Mouse (Mus musculus) limb, embryonic 12.5 days (tissue): ENCODE results near the gene Axin2. TPM values are rescaled to one million over a fixed set of nuclear protein-coding genes. Genes with fewer than 3 reads are reported as not detected.

Experiments
- ATAC-seq: fragments of 200-750 bp; cut with Nextera tagmentation; 2 replicates; pipeline ENCODE4 v1.8.0; 2017; ENCODE audit warnings: low read depth, moderate TSS enrichment; ENCODE audit not compliant: insufficient number of reproducible peaks, insufficient read depth, low FRiP score, low TSS enrichment
- H3K27ac ChIP-seq: fragments of 300-500 bp; sonication (generic); 2 replicates; pipeline ENCODE4 v1.5.1; 2016; ENCODE audit warnings: mild to moderate bottlenecking, moderate library complexity
- H3K27me3 ChIP-seq: fragments of 300-500 bp; sonication (generic); 2 replicates; pipeline ENCODE4 v1.6.1; 2016; ENCODE audit warnings: mild to moderate bottlenecking, moderate library complexity
- H3K36me3 ChIP-seq: fragments of 300-500 bp; sonication (generic); 2 replicates; pipeline ENCODE4 v1.6.1; 2016; ENCODE audit warnings: mild to moderate bottlenecking, moderate library complexity
- H3K4me1 ChIP-seq: fragments of 300-500 bp; sonication (generic); replicated peaks from 2 replicates; pipeline ENCODE4 v1.6.1; 2016
- H3K4me2 ChIP-seq: fragments of 300-500 bp; sonication (generic); 2 replicates; pipeline ENCODE4 v1.6.1; 2016; ENCODE audit warnings: mild to moderate bottlenecking, moderate library complexity
- H3K4me3 ChIP-seq: fragments of 300-500 bp; sonication (generic); replicated peaks from 2 replicates; pipeline ENCODE4 v1.5.1; 2016; ENCODE audit warnings: mild to moderate bottlenecking
- H3K9ac ChIP-seq: fragments of 300-500 bp; sonication (generic); replicated peaks from 2 replicates; pipeline ENCODE4 v1.6.1; 2016; ENCODE audit warnings: mild to moderate bottlenecking, moderate library complexity
- H3K9me3 ChIP-seq: fragments of 300-500 bp; sonication (generic); 2 replicates; pipeline ENCODE4 v1.6.1; 2016; ENCODE audit warnings: mild to moderate bottlenecking, moderate library complexity
- WGBS: fragments of 180-500 bp; shearing (Covaris S2); methylation state at CpG from one replicate; pipeline ENCODE4 v1.1.7; 2016; 5-methylcytosine and 5-hydroxymethylcytosine counted together
- polyA plus RNA-seq: library from polyadenylated mRNA; unstranded; fragments of >200 nt; fragmentation: Nextera tagmentation; extraction: Ambion mirVana; gene quantifications from 2 replicates; pipeline ENCODE4 v1.2.1, GENCODE M21; 2016

The Axin2 gene
- polyA plus RNA-seq, 1 experiment from 2014 or later: 20.2 TPM

DNA sequence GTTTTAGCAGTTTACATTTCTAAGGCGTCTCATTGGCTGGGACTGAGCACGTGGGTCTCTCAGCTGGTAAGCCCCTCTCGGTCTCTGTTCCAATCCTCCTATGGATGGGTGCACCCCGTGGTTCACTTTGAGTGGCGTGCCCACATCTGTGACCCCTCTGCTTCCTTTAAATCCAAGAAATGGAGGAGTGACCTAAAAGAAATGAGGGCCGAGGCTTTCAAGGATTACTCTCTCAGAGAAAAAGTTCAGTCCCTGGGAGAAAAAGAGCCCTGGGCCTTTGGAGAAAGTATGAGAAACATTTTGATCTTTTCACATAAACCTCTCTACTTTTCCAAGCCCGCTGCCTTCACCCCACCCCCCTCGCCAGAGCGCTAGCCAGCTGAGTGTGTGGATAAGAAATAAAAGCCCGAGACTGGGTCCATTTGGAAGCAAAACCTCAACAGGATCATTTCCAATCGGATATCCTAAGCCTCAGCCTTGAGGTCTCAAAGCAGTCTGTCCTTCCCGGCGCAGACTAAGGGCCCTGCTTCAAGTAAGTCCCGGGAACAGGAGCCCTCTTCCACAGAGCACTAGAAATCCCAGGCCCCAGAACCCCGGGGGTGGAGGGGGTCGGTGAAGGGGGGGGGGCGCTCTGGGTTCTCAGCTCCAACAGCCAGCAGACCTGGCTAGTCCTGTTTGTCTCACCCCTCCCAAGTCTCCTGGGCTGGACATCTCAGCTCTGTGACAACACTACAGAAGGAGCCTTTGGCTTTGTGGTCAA, 28.9 kb upstream of the Axin2 start:
- H3K27me3 ChIP-seq: no peaks in the 10 kb centered on the region; the same call in 1 of the 2 replicates
- no peaks in the 10 kb centered on the region for H3K36me3 ChIP-seq
- peak; percentile 84 for ATAC-seq
- H3K4me3 ChIP-seq: peak overlapping the region; percentile 34
- no peaks in the 10 kb centered on the region for H3K9me3 ChIP-seq
- peaks cover 50% of the 10 kb centered on the region for H3K4me1 ChIP-seq
- peak overlapping the region; percentile 44 for H3K9ac ChIP-seq
- H3K27ac ChIP-seq: peak overlapping the region; percentile 98
- WGBS: under 1% methylated on average over 17 of the region's 17 CpGs
- H3K4me2 ChIP-seq: peak overlapping the region; percentile 63

DNA sequence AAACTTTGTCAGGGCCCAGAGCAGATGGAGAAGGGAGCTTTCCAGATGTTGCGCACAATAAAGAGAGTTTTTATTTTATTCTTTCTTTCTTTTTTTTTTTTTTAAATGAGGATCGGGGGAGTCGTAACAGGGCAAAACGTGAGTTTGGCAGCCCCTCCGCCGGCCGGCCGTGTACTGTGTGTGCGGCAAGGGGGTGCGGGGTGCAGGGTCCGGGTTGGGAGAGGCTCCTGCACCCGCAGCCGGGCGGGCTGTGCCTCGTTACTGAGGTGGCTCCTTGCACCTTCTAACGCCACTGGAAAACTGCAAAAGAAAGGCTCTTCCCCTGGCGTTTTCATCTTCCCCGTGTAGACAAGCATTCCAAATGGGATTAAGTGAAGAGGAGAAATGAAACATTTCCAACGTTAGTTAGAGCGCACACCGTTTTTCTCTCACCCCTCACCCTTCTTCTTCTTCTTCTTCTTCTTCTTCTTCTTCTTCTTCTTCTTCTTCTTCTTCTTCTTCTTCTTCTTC, 28.2 kb upstream of the Axin2 start:
- Histone ChIP-seq H3K9me3 (no peaks in the 10 kb centered on the region), H3K4me1 (peaks cover 50% of the 10 kb centered on the region), H3K9ac (peak overlapping the region; percentile 44), H3K36me3 (no peaks in the 10 kb centered on the region), H3K4me2 (peak overlapping the region; percentile 63), H3K27ac (peak overlapping the region; percentile 98), H3K4me3 (peak overlapping the region; percentile 34), H3K27me3 (no peaks in the 10 kb centered on the region; the same call in 1 of the 2 replicates)
- 2% methylated on average over 21 of the region's 21 CpGs for WGBS
- 0 out of 2 replicates have a peak, but pooled peaks have one; percentile 3 for ATAC-seq

DNA sequence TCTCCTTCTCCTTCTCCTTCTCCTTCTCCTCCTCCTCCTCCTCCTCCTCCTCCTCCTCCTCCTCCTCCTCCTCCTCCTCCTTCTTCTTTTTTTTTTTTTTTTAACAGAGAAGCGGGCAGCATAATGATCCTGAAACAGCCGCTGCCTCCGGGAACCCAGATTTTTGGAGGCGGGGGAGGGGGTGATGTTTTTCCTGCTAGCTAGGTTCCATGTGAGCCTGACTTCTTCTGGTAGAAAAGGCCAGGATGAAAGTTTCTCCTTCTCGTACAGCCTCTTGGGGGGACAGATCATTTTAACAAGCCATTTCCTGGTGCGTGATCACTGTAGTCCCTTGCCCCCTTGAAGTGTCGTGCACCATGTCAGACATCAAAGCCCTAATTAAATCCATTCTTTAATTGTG, 27.7 kb upstream of the Axin2 start:
- H3K9me3 ChIP-seq: no peaks in the 10 kb centered on the region
- H3K27me3 ChIP-seq: no peaks in the 10 kb centered on the region; the same call in 1 of the 2 replicates
- no peak overlapping the region for H3K27ac ChIP-seq
- ATAC-seq: no peak
- H3K9ac ChIP-seq: no peak overlapping the region
- peak overlapping the region; percentile 63 for H3K4me2 ChIP-seq
- peaks cover 50% of the 10 kb centered on the region for H3K4me1 ChIP-seq
- WGBS: 2% methylated on average over 7 of the region's 7 CpGs
- no peak overlapping the region for H3K4me3 ChIP-seq
- H3K36me3 ChIP-seq: no peaks in the 10 kb centered on the region

DNA sequence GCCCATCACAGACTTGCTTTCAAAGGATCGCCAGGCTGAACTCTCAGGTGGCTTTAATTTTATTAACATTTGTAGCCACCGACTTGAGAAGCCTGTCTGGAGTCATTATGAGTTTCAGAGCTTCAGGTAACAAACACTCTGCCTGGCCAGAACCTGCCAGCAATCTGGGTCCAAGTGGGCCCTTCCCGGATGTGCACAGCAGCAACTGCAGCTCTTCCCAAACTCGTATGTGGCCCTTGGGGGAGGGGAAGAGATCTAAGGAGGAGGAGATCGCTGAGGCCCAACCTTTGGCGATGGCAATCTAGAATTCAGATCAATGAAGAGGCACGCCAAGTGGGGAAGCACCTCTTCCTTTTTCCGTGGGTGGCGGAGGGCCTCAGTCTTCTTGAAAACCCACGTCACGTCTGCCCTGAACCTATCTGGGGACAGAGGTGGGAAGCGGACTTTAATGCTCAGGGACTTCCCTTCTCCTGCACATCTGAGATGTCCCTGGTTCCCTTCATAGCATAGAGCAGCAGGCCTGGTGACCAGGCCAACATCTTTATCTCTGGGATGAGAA, 26.8 kb upstream of the Axin2 start:
- no peak for ATAC-seq
- Histone ChIP-seq H3K36me3 (no peaks in the 10 kb centered on the region), H3K4me2 (peak overlapping the region; percentile 63; the same call in 1 of the 2 replicates), H3K9me3 (no peaks in the 10 kb centered on the region), H3K27me3 (no peaks in the 10 kb centered on the region; the same call in 1 of the 2 replicates), H3K4me3 (no peak overlapping the region), H3K27ac (no peak overlapping the region), H3K4me1 (peaks cover 50% of the 10 kb centered on the region), H3K9ac (no peak overlapping the region)
- 23% methylated on average over 12 of the region's 12 CpGs for WGBS

DNA sequence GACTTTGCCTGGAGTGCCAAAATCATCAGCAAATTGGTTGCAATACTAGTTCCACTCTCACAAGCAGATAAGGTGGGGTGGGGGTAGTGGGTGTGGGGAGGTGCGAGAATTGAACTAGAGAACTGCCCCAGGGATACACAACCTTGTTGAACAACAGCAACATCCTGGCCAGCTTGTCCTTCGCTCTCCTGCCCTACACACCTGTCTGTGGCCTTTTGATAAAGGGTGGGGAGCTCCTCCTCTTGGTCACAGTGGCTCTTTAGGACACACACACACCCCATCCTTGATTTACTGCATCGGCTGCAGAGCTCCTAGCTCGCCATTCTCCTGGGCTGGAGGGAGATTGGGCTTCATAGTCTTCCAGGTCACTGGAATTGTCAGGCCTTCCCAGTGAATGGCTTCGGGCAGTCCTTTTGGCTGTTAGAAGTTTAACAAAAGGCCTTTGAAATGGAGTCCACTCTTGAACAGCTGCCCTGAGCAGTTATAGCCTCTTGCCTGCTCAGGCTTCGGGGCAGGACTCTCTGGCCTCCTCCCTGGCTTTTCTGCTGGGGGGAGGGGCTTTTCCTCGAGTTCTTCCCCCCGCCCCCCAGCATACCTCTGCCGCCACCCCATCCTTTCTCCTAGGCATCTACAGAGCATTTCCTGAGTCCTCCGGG, 26.2 kb upstream of the Axin2 start:
- Histone ChIP-seq H3K9me3 (no peaks in the 10 kb centered on the region), H3K4me3 (no peak overlapping the region), H3K27ac (peak overlapping the region; percentile 57; the same call in 1 of the 2 replicates), H3K4me2 (peak overlapping the region; percentile 63), H3K9ac (no peak overlapping the region), H3K27me3 (no peaks in the 10 kb centered on the region; the same call in 1 of the 2 replicates), H3K36me3 (no peaks in the 10 kb centered on the region), H3K4me1 (peaks cover 50% of the 10 kb centered on the region)
- 27% methylated on average over 10 of the region's 10 CpGs for WGBS
- no peak for ATAC-seq

DNA sequence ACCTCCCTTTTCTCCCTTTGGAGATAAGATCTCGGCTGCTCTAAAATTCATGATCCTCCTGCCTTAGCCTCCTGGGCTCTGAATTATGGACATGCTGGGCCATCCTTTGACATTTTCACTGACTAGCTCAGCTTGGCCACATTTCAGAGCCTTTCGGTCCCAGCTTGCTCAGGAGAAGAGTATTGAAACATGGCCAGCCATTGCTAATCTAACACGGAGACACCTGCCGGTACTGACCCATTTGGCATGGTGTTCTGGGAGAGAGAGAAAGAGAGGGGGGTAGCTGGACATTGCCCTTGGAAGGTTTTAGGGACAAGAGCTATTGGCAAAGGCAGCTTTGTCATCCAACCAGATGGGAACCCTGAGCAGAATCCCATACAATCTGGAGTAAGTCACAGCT, 23.1 kb upstream of the Axin2 start:
- Histone ChIP-seq H3K9ac (no peak overlapping the region), H3K4me3 (no peak overlapping the region), H3K4me2 (no peak overlapping the region), H3K27me3 (no peaks in the 10 kb centered on the region; the same call in 1 of the 2 replicates), H3K4me1 (peaks cover 33% of the 10 kb centered on the region), H3K36me3 (no peaks in the 10 kb centered on the region), H3K27ac (no peak overlapping the region), H3K9me3 (no peaks in the 10 kb centered on the region)
- ATAC-seq: no peak
- WGBS: 78% methylated on average over 4 of the region's 4 CpGs

DNA sequence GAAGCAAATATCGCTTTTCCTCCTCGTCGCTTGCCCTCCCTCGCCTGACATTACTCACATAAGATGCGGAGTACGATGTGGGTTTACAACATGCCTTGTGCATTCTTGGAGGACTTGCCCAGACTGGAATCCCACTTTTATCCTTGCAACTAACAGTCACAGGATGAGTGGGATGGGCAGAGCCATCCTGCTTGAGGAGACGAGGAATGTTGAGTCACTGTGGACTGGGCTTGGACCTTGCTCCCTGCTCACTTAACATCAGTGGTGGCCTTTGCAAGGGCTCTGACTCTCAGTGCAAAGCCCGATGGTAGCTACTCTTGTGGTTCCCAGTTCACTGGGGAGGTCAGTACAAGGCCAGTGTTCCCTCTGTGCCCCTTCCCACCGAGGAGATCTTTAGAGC, 22.1 kb upstream of the Axin2 start:
- H3K9me3 ChIP-seq: no peaks in the 10 kb centered on the region
- no peak overlapping the region for H3K4me3 ChIP-seq
- H3K27ac ChIP-seq: no peak overlapping the region
- no peak overlapping the region for H3K9ac ChIP-seq
- H3K4me1 ChIP-seq: peaks cover 32% of the 10 kb centered on the region
- no peaks in the 10 kb centered on the region; the same call in 1 of the 2 replicates for H3K27me3 ChIP-seq
- no peak overlapping the region for H3K4me2 ChIP-seq
- WGBS: 66% methylated on average over 9 of the region's 9 CpGs
- no peaks in the 10 kb centered on the region for H3K36me3 ChIP-seq
- no peak for ATAC-seq

DNA sequence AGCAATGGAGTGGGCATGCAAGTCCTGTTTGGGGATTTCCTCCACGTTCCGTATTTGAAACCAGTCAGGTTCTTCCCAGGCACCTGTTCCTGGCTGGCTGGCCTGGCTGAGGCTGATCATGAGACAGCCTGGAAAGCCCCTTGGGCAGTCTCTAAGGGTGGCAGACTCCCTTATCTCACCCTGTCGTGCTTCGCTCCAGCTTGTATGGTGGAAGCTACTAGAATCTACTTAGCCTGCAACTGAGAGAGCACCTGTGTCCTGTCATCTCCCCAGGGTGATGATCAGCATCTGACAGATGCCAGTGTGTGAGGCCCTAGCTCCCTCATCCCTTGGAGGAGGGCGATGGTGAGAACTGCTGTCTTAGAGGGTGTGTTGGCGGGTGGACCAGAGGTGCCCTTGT, 21.7 kb upstream of the Axin2 start:
- Histone ChIP-seq H3K27ac (no peak overlapping the region), H3K27me3 (no peaks in the 10 kb centered on the region; the same call in 1 of the 2 replicates), H3K9me3 (no peaks in the 10 kb centered on the region), H3K4me1 (peaks cover 28% of the 10 kb centered on the region), H3K9ac (no peak overlapping the region), H3K4me2 (no peak overlapping the region), H3K36me3 (no peaks in the 10 kb centered on the region), H3K4me3 (no peak overlapping the region)
- no peak for ATAC-seq
- WGBS: 77% methylated on average over 6 of the region's 6 CpGs

DNA sequence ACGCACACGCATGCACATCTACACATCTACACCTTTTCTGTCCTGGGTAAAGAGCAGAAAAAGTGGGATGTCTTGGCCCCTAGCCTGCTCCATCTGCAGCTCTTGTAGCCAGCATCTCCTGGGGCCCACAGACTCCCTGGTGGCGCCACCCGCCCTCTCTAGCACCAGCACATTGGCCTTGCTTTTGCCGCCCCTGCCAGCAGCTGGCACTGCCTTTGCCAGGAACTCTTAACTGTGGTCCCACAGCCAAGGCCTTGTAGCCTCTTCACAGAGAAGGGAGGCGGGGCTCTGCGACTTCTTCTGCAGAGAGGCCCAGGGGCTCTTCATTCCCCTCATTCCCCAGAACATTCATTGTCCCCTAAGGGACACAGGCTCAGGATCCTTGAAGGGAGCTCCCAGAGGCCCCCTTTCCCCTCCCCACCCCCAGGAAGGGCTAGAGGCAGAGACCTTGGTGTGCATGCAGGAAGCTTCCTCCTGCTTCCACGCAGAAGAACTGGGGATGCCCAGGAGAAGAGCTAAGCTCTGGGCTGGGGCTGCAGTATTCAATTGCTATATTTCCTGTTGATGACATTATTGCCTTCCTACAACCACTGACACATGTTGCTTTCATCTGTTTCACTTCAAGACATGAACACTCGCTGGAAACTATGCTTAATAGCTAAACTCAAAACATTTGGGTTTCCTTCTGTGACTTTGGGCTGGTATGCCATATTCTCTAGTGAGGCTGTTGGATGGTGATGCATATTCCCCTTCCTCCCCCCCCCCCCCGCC, 19.2 kb upstream of the Axin2 start:
- no peak overlapping the region for H3K27ac ChIP-seq
- no peak overlapping the region for H3K9ac ChIP-seq
- no peaks in the 10 kb centered on the region; the same call in 1 of the 2 replicates for H3K27me3 ChIP-seq
- ATAC-seq: no peak
- no peak overlapping the region for H3K4me2 ChIP-seq
- 66% methylated on average over 10 of the region's 10 CpGs for WGBS
- no peaks in the 10 kb centered on the region for H3K36me3 ChIP-seq
- peaks cover 22% of the 10 kb centered on the region for H3K4me1 ChIP-seq
- H3K4me3 ChIP-seq: no peak overlapping the region
- no peaks in the 10 kb centered on the region for H3K9me3 ChIP-seq

DNA sequence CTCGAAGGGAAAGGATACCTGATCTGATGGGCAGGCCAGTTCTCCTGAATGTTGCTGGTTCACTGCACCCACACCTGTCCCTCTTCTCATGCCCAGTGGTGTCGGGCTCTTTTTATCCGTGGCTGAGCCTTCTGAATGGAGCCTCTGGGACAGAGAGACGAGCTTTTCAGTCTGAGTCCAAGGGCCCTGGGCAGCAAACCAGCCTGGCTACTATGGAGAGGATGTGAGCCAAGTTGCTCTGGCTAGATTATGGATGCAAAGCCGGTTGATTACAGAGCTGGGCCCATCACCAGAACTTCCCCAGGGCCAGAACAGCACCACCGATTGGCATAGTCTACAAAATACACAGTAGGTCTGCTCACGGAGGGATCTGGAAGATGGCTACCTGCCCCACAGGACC, 18.5 kb upstream of the Axin2 start:
- Histone ChIP-seq H3K4me1 (peaks cover 25% of the 10 kb centered on the region), H3K9ac (no peak overlapping the region), H3K4me3 (no peak overlapping the region), H3K36me3 (no peaks in the 10 kb centered on the region), H3K27ac (no peak overlapping the region), H3K27me3 (no peaks in the 10 kb centered on the region), H3K4me2 (no peak overlapping the region), H3K9me3 (no peaks in the 10 kb centered on the region)
- ATAC-seq: no peak
- 77% methylated on average over 7 of the region's 7 CpGs for WGBS
